Mouse (Mus musculus) ovary, adult 2 months (tissue): ENCODE results near the gene Rad54l. TPM values are rescaled to one million over a fixed set of nuclear protein-coding genes. Genes with fewer than 3 reads are reported as not detected.

Source experiments
- polyA plus RNA-seq: library from polyadenylated mRNA; depleted of rRNA; stranded (reverse); fragments of >200 nt; gene quantifications from 2 replicates; pipeline ENCODE4 v1.2.3, GENCODE M21; 2012; rRNA removed

Rad54l gene
- polyA plus RNA-seq = 1.9 and 3.0 TPM in 2 replicates

DNA sequence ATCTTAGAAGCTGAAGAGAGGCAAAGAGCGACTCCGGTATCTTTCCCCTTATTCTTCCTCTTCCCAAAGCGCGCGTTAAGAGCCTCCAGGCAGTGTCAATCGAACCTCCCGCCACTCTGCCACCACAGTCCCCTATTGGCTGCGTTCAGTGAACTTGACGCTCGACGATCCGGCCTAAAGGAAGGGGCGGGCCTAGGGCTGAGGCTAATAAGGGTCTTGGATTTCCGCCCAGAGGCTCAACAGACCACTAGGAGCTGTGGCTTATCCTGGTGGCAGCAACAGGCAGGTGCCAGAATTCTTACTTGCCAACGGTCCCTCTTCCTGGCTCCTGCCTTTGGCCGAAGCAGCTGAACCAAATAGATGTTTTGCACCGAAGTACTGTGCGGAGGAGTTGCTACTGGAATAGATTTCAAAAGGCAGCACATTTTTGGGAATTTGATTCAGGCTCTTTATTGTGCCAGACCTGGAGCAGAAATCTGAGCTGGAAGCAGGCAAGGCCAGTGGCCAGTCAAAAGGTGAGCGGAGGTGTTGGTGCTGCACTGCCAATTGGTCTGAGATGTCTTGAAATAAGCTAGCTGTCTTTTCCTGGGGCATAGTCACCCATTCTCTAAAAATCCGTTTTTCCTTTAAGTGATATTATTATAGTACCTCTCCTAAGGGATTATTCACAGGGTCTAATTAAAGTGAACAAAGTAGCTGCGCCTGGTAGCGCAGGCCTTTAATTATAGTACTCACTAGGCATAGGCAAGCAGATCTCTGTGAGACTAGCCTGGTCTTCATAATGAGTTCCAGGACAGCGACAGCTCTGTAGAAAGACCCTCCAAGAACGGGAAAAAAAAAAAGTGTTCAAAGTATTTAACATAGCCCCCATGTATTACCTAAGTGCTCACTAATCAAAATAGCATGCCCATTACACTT lies at the start of gene Rad54l, which contains the start of gene Pomgnt1:
TSS of gene Rad54l (minus strand) at position 89 of the 918 bp plus-strand sequence.
TSS of gene Pomgnt1 (plus strand) at position 239 of the 918 bp plus-strand sequence.

GRCm38 (mm10) chr4:116173072-116173471 lies 49.6 kb upstream of the Rad54l start, which contains the start of the genes 1700042G07Rik and Gm49337:
1700042G07Rik (plus strand) TSS chr4:116173372.
Gm49337 (plus strand) TSS chr4:116173384.

GRCm38 (mm10) chr4:116167404-116167803 lies 43.9 kb upstream of the Rad54l start, which contains the start of gene Tspan1:
Tspan1 (minus strand) TSS chr4:116167601.

GRCm38 (mm10) chr4:116151238-116151637 lies 27.7 kb upstream of the Rad54l start, which contains the start of gene Lurap1:
Lurap1 (minus strand) TSS chr4:116151338.

DNA sequence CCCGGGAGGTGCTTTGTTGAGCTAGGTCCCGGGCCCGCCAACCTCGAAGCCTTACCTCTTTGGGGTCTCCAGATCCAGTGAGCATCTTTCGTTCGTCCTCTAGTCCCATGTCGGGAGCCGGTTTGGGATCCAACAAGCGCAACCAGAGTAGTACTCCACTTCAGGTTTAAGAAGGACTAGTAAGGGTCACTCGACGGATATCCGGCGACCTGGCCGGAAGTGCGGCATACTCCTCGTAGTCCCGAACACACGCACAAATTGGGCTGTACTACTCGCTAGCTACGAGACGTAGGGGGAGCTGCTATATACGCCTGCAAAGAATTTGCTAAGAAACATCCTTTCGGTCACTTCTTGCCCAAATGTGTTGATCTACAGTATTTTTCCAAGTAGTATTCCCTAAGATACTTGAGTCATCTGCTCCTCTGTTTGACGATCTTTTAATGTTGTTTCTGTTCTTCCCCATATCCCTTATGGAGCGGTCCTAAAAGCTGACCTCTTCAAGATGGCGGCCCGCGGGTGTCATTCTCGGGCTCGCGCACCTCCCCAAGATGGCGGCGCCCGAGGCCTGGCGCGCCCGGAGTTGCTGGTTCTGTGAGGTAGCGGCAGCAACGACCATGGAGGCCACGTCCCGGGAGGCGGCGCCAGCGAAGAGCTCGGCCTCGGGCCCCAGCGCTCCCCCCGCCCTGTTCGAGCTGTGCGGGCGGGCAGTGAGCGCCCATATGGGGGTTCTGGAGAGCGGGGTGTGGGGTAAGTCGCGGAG lies 48.4 kb downstream of the Rad54l start, which contains the start of the genes Uqcrh and Lrrc41:
TSS of gene Uqcrh (minus strand) at position 211 of the 760 bp plus-strand sequence.
TSS of gene Lrrc41 (plus strand) at position 409 of the 760 bp plus-strand sequence.

DNA sequence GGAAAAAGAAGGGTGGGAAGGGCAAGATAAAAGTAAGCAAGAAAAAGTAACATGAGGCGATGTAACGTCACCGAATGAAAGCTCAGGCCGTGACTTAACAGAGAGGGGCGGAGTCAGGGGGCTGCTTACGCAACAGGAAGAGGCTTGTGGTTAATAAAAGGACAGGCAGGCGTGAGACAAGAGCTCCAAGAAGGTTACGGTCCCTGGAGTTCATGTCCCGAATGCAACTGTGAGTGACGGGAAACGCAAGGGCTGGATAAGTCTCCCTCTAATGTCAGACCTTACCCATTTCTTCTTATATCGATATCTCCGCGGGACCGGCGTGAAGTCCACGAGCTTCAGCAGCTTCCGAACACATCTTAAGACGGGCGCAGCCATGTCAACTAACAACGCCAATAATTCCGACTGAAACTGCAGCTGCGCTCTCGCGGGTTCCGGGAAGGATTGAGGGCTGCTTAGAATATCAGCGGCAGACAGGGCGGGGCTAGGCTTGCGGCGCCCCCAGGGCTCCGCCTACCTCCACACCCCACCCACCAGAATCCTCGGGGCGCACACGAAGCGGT lies 70.0 kb downstream of the Rad54l start, which contains the start of gene Nsun4:
TSS of gene Nsun4 (minus strand) at position 478 of the 563 bp plus-strand sequence.

Other genes with a start within 250 kb of the Rad54l start
- 0.07 TPM in 1 of 2 replicates, not detected in the other for gene Kncn, start 239.3 kb downstream of the Rad54l start, polyA plus RNA-seq
- not detected in 2 replicates for gene 6430628N08Rik, start 233.0 kb downstream of the Rad54l start, polyA plus RNA-seq
- 0.15 and 0.16 TPM in 2 replicates for gene Dmbx1, start 183.8 kb downstream of the Rad54l start, polyA plus RNA-seq
- 11.5 and 18.0 TPM in 2 replicates for gene Faah, start 105.8 kb downstream of the Rad54l start, polyA plus RNA-seq
- gene Nsun4, start 69.8 kb downstream of the Rad54l start, polyA plus RNA-seq = 8.4 and 9.2 TPM in 2 replicates
- 31.1 and 52.0 TPM in 2 replicates for gene Uqcrh, start 48.6 kb downstream of the Rad54l start, polyA plus RNA-seq
- gene Lrrc41, start 48.4 kb downstream of the Rad54l start, polyA plus RNA-seq = 214 and 217 TPM in 2 replicates
- 58.1 and 58.2 TPM in 2 replicates for gene Pomgnt1, start 150 bp upstream of the Rad54l start, polyA plus RNA-seq
- 5.6 and 6.4 TPM in 2 replicates for gene Lurap1, start 27.6 kb upstream of the Rad54l start, polyA plus RNA-seq
- 14.3 and 19.8 TPM in 2 replicates for gene Tspan1, start 43.9 kb upstream of the Rad54l start, polyA plus RNA-seq
- gene 1700042G07Rik, start 49.7 kb upstream of the Rad54l start, polyA plus RNA-seq = not detected in 2 replicates
- not detected in 2 replicates for gene Gm49337, start 49.7 kb upstream of the Rad54l start, polyA plus RNA-seq
- 17.8 and 24.6 TPM in 2 replicates for gene Pik3r3, start 97.9 kb upstream of the Rad54l start, polyA plus RNA-seq